Mouse (Mus musculus) cerebellum, adult 2 months (tissue): Measurements from ENCODE around the gene Snrnp35. TPM values are rescaled to one million over a fixed set of nuclear protein-coding genes. Genes with fewer than 3 reads are reported as not detected.
"Not testable (repeated sequence)": the region's sequence is repeated elsewhere in the genome, so short reads cannot be mapped to it uniquely, and the experiment has no call there.

ENCODE experiments used
- DNase-seq, 2 experiments: peaks; one replicate each; pipeline ENCODE4 v3.0.0; 2021
- H3K27ac ChIP-seq: fragments of 200-500 bp; 2 replicates; pipeline ENCODE4 v1.5.1; 2012; ENCODE audit warnings: low read length, control low read depth, inconsistent platforms; ENCODE audit not compliant: insufficient read depth
- H3K27me3 ChIP-seq: fragments of 200-500 bp; 2 replicates; pipeline ENCODE4 v1.6.1; 2012; ENCODE audit warnings: inconsistent platforms, mild to moderate bottlenecking, low read length, moderate library complexity; ENCODE audit not compliant: control insufficient read depth, insufficient read depth
- H3K4me1 ChIP-seq: fragments of 200-500 bp; 2 replicates; pipeline ENCODE4 v1.6.1; 2011; ENCODE audit warnings: low read length; ENCODE audit not compliant: control insufficient read depth, insufficient read depth
- H3K4me3 ChIP-seq: fragments of 200-500 bp; replicated peaks from 2 replicates; pipeline ENCODE3; 2011; ENCODE audit warnings: mild to moderate bottlenecking, low read depth, low read length, control low read depth; ENCODE audit not compliant: insufficient read depth
- CTCF ChIP-seq: fragments of 200-500 bp; IDR thresholded peaks from 2 replicates; pipeline ENCODE4 v1.5.1; 2011; ENCODE audit warnings: low read depth, mild to moderate bottlenecking, control low read depth, low read length, moderate library complexity, borderline replicate concordance; ENCODE audit not compliant: insufficient read depth
- POLR2A ChIP-seq: fragments of 200-500 bp; IDR thresholded peaks from 2 replicates; pipeline ENCODE4 v1.6.1; 2011; ENCODE audit warnings: low read length, control low read depth, borderline replicate concordance; ENCODE audit not compliant: insufficient read depth
- WGBS: fragments of 180-500 bp; shearing (Covaris S2); methylation state at CpG from one replicate; pipeline ENCODE4 v1.1.7; 2018; 5-methylcytosine and 5-hydroxymethylcytosine counted together
- polyA plus RNA-seq: library from polyadenylated mRNA; depleted of rRNA; stranded (reverse); fragments of >200 nt; gene quantifications from 2 replicates; pipeline ENCODE4 v1.2.3, GENCODE M21; 2012

The Snrnp35 gene
- polyA plus RNA-seq, 1 experiment: 12.3 TPM

GRCm38 (mm10) chr5:124496614-124497514 is 13.9 kb downstream of the Snrnp35 start:
- 73% methylated on average over 15 of the region's 15 CpGs for WGBS
- TF ChIP-seq POLR2A (no peak), CTCF (no peak)
- no peak overlapping the region for H3K4me3 ChIP-seq
- no peak for DNase-seq
- no peaks in the 10 kb centered on the region for H3K4me1 ChIP-seq
- H3K27ac ChIP-seq: no peak overlapping the region
- no peaks in the 10 kb centered on the region for H3K27me3 ChIP-seq

GRCm38 (mm10) chr5:124498221-124498876 is 15.4 kb downstream of the Snrnp35 start:
- no peak for DNase-seq
- WGBS: 65% methylated on average over 9 of the region's 9 CpGs
- H3K4me3 ChIP-seq: no peak overlapping the region
- no peak for TF ChIP-seq POLR2A
- no peak for TF ChIP-seq CTCF
- H3K27me3 ChIP-seq: no peaks in the 10 kb centered on the region
- no peak overlapping the region for H3K27ac ChIP-seq
- H3K4me1 ChIP-seq: no peaks in the 10 kb centered on the region

- no peaks in the 10 kb centered on the region for H3K4me1 ChIP-seq
- no peaks in the 10 kb centered on the region for H3K27me3 ChIP-seq
- 39% methylated on average over 5 of the region's 5 CpGs for WGBS
- H3K4me3 ChIP-seq: no peak overlapping the region
- no peak for DNase-seq
- TF ChIP-seq POLR2A (no peak), CTCF (no peak)
- H3K27ac ChIP-seq: no peak overlapping the region
These were observed 16.1 kb downstream of the Snrnp35 start for GRCm38 (mm10) chr5:124499001-124499400.

GRCm38 (mm10) chr5:124500037-124500436 is 17.1 kb downstream of the Snrnp35 start:
- H3K4me1 ChIP-seq, H3K27ac ChIP-seq: not testable (repeated sequence)
- WGBS: 80% methylated on average over 3 of the region's 4 CpGs

GRCm38 (mm10) chr5:124500573-124500972 is 17.6 kb downstream of the Snrnp35 start:
- H3K27me3 ChIP-seq: no peaks in the 10 kb centered on the region
- no peaks in the 10 kb centered on the region for H3K4me1 ChIP-seq
- TF ChIP-seq CTCF (no peak), POLR2A (no peak)
- WGBS: 89% methylated on average over 3 of the region's 3 CpGs
- no peak for DNase-seq
- no peak overlapping the region for H3K4me3 ChIP-seq
- no peak overlapping the region for H3K27ac ChIP-seq

More at GRCm38 (mm10) chr5:124500037-124500436, 17.1 kb downstream of the Snrnp35 start:
- H3K27me3 ChIP-seq, DNase-seq, H3K4me3 ChIP-seq: not testable (repeated sequence)

GRCm38 (mm10) chr5:124501541-124501940 is 18.6 kb downstream of the Snrnp35 start:
- Histone ChIP-seq H3K4me3 (no peak overlapping the region), H3K27me3 (no peaks in the 10 kb centered on the region), H3K27ac (no peak overlapping the region), H3K4me1 (no peaks in the 10 kb centered on the region)
- TF ChIP-seq POLR2A (no peak), CTCF (no peak)
- 82% methylated on average over 10 of the region's 10 CpGs for WGBS
- DNase-seq: no peak

GRCm38 (mm10) chr5:124503742-124504141 is 20.8 kb downstream of the Snrnp35 start:
- H3K27ac ChIP-seq: no peak overlapping the region
- WGBS: 71% methylated on average over 14 of the region's 14 CpGs
- H3K4me1 ChIP-seq: no peaks in the 10 kb centered on the region
- TF ChIP-seq POLR2A (no peak), CTCF (no peak)
- H3K4me3 ChIP-seq: no peak overlapping the region
- no peak for DNase-seq
- no peaks in the 10 kb centered on the region for H3K27me3 ChIP-seq

GRCm38 (mm10) chr5:124505235-124505634 is 22.3 kb downstream of the Snrnp35 start:
- Histone ChIP-seq H3K4me1 (no peaks in the 10 kb centered on the region), H3K27me3 (no peaks in the 10 kb centered on the region), H3K4me3 (no peak overlapping the region), H3K27ac (no peak overlapping the region)
- WGBS: 94% methylated on average over 4 of the region's 4 CpGs
- no peak for DNase-seq
- TF ChIP-seq CTCF (no peak), POLR2A (no peak)
